Mouse (Mus musculus) kidney, adult 9 months (tissue): ENCODE data around the gene Pde10a.

Source experiments
- DNase-seq: peaks from one replicate; pipeline ENCODE4 v3.0.0; 2022

Pde10a gene

GRCm38 (mm10) chr17:8856430-8857371, 331.5 kb downstream of the Pde10a start:
- DNase-seq, result peak; percentile 58

GRCm38 (mm10) chr17:8858636-8859421, 333.7 kb downstream of the Pde10a start:
- DNase-seq, result no peak

DNA sequence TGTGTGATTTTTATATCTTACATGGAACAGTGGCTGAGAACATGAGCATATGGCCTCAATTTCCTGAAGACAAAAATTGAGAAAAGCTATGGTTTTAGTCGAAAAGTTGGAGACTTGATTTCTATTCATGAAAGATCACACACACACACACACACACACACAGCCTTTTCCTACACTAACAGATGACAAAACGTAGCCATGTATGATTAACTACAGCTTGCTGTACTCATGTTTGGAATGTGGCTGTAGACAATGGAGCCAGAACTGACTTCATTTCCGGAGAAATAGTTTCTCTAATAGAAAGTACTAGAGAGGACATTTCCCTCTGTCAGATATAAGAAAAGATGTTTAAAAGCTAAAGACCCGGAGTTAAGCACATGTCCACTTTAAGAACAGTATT, 334.3 kb downstream of the Pde10a start:
- peak; percentile 45 for DNase-seq

GRCm38 (mm10) chr17:8864638-8865497, 339.7 kb downstream of the Pde10a start:
- no peak for DNase-seq

DNA sequence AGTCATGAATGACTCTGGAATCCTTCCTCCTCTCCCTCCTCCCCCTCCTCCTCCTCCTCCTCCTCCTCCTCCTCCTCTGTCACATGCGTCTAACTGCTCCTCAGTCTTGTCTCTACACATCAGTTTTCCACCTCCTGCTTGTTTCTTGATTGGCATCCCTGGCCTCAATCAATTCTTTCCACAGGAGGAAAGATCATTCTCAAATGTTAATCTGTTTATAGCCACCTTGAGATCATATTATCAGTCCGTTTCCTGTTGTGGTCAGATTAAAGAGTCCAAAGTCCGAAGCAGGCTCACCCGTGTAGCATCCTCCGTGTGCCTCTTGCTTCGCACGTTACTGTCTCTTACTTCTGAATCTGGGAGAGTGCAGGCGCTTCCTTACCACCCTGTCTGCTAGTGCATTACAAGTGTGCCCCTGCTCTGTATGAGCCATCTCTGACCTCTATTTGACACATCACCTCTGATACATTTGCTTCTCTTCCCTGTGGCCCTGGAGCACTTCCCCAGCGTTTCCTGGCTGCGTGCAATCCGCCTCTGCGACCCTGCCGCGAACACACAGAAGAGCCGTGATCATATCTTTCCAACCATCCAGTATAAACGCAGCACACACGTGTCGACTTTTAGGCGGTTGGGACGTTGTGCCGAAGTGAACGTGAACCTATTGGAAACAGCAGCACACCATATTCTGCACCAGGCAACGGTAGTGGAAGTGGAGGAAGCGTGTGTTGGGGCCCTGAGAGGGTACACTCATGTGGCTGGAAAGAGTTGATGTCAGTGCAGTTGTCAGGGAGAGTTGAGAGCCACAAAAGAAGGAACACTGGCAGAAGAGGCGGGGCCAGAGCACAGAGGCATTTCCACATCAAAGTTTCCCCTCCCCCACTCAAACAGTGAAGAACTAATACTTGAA, 342.4 kb downstream of the Pde10a start:
- no peak for DNase-seq

- DNase-seq, result no peak
Measured at GRCm38 (mm10) chr17:8869287-8869686, 344.1 kb downstream of the Pde10a start.

DNA sequence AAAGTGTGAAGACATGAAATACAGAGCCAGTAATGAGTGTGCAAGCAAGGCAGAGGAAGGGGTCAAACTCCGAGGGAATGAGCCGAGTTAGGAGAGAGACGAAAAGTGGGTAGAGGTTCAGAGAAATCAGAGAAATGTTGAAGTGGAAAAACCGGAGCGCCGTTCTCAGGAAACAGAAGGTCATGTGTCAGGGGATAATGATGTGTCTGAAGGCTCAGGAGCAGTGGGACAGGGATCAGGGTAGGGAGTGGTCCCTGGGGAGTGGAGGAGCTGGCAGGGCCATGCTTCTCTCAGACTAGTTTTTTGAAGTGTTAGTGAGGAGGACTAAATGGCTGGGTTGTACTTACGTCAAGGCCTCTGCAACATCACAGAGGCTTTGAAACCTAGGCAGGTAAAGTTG, 345.7 kb downstream of the Pde10a start:
- DNase-seq, result no peak

DNA sequence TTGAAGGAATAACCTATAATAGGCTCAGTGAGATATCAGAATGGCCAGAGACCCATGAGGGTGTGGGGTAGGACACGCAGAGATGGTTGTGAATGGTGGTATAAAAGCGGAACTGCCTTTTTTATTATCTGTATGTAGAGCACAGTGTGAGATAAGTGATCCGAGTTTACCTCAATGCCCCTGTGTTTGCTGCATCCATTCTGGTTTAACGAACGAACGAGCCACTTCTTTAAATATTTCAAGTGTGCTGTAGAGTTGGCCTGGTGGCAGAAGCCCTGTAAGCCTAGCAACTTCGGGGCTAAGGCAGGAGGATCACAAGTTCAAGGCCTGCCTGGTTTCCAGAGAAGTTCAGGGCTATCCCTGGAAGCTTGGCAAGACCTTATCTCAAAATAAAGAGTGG, 346.2 kb downstream of the Pde10a start:
- no peak for DNase-seq

- peak; percentile 53 for DNase-seq
Measured at GRCm38 (mm10) chr17:8871997-8872593, 346.9 kb downstream of the Pde10a start.

DNA sequence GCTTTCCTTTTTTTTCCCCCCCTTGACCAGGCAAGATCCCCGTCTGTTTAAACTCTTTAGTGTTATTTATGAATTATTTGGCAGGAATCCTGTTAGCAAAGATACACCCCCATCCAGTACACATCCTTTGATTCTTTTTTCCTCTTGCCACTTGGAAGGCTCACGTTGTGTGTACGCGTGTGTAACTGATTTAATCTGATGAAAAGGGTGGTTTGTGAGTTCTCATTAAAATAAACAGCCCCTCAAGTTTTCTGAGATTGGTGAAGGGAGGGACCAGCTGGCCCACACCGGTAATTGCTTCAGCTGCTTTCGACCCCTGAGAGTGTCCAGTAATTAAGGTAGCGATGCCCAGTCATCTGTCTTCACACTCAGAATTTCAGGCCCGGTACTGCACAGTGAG, 347.4 kb downstream of the Pde10a start:
- DNase-seq, result no peak

DNA sequence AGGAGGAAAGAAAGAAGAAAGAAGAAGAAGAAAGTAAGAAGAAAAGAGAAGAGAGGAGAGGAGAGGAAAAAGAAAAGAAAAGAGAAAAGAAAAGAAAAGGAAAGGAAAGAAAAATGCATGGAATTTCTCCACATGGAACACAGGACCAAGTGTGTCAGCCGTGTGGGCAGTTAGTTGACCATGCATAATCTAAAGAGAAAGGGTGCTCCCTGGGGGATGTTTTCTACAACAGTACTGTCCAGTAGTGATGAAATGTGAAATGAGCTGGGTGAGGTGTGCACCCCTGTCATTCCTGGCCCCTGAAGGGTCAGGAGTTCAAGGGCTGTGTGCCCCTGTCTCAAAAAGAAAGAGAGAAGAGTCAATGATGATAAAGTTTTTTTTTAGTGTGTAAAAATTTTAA, 352.9 kb downstream of the Pde10a start:
- DNase-seq, result no peak

- no peak for DNase-seq
Measured at GRCm38 (mm10) chr17:8881711-8882110, 356.5 kb downstream of the Pde10a start.

- no peak for DNase-seq
Measured at GRCm38 (mm10) chr17:8884691-8885090, 359.5 kb downstream of the Pde10a start.

DNA sequence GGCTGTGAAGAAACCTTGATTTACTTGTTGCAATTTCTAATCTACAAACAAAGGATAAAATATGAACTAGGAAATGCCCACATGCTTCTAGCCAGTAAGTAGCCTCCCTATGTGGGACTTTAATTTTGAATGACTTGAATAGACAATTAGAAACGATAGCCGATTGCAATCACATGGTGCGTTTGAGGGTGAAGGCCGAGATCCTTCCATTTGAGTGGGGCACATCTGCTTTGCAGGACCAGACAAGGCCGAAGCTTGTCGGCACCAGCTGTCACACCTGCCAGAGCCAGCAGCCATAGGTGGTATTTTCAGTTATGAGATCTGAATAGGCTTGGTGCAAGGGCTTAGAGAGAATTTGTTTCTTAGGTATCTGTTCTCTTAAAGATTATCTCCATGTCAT, 360.7 kb downstream of the Pde10a start:
- no peak for DNase-seq

GRCm38 (mm10) chr17:8888105-8888504, 362.9 kb downstream of the Pde10a start:
- DNase-seq, result no peak

DNA sequence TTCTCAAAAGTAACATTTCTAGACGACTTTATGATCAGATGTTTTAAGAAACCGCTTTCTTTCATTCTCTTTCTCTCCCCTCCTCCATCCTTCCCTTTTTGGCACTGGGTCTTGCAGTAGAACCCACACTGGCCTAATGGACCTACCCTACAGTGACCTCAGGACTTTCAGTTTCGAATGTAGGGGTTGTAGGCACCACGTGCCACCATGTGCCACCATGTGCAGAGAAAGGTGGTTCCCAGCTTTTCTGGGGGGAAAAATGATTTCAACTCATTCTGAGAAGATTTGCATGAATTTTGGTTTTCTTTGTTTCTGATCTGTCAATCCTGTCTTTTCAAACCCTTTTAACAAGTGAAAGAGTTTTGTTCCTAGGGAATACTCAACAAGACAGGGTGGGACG, 363.5 kb downstream of the Pde10a start:
- DNase-seq, result no peak

DNA sequence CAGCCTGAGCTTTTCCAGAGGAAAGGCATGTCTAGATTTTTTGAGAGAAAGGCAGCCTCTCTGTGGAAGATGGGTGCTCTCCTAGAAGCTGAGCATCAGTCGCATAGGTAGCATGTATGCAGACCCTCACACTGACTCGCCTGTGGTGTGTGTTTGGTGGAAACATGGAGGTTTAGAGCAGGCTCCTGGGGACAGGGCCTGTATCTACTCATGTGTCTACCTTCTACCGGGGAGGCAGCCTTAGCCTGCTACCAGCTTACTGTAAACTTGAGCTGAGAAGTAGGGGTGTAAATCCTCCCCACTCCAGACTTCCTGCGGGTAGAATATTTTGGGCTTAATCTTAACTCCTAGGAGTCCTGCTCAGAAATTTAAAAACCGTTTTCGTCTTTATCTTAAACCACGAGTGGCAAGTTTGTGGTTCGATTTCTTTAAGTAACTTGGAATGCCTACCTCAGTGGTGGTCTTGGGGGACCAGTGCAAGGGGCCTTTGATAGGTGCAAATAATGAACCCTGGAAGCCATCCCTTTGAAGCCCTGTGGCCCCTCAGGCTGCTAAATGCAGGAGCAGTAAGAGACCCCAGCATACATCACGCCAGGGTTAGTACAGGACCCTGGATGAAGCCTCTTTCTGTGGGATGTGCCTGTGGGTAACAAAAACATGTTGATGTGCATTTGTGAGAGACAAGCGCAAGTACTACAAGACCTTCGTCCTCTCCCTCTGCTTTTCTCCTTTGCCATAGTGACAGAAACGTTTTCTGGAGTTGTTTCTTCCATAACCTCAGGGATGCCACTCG, 367.2 kb downstream of the Pde10a start:
- no peak for DNase-seq

- DNase-seq, result no peak
Measured at GRCm38 (mm10) chr17:8895991-8896390, 370.8 kb downstream of the Pde10a start.

DNA sequence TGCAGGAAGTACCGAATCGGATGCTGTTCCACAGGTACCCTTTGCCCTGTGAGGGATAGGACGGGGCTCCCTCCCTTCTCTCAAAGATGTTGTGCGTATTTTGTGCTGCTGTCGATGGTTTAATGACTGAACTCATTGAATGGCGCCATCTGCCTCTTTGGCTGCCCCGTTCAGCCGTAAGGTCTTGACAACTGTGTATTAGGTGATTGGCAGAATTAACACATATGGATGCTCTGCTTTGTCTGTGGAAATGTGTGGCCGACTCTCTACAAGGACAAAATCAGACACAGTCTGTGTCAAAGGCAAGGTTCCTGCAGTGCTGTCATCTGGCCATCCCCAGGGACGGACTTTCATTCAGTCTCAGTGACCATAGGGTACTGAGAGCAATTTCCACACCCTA, 372.6 kb downstream of the Pde10a start:
- DNase-seq, result no peak

GRCm38 (mm10) chr17:8898221-8898620, 373.0 kb downstream of the Pde10a start:
- DNase-seq, result no peak

GRCm38 (mm10) chr17:8899212-8899611, 374.0 kb downstream of the Pde10a start:
- DNase-seq, result peak; percentile 38
